Mouse (Mus musculus) bone marrow, adult 2 months (tissue): ENCODE results near the gene Gm49510.

ENCODE experiments used
- CTCF ChIP-seq: fragments of 200-500 bp; IDR thresholded peaks from 2 replicates; pipeline ENCODE4 v1.5.1; 2011; ENCODE audit warnings: low read length, control low read depth; ENCODE audit not compliant: control insufficient read depth, insufficient read depth
- POLR2A ChIP-seq: fragments of 200-500 bp; IDR thresholded peaks from 2 replicates; pipeline ENCODE4 v1.6.1; 2011; ENCODE audit warnings: low read depth, mild to moderate bottlenecking, control low read depth, low read length, borderline replicate concordance; ENCODE audit not compliant: control insufficient read depth

DNA sequence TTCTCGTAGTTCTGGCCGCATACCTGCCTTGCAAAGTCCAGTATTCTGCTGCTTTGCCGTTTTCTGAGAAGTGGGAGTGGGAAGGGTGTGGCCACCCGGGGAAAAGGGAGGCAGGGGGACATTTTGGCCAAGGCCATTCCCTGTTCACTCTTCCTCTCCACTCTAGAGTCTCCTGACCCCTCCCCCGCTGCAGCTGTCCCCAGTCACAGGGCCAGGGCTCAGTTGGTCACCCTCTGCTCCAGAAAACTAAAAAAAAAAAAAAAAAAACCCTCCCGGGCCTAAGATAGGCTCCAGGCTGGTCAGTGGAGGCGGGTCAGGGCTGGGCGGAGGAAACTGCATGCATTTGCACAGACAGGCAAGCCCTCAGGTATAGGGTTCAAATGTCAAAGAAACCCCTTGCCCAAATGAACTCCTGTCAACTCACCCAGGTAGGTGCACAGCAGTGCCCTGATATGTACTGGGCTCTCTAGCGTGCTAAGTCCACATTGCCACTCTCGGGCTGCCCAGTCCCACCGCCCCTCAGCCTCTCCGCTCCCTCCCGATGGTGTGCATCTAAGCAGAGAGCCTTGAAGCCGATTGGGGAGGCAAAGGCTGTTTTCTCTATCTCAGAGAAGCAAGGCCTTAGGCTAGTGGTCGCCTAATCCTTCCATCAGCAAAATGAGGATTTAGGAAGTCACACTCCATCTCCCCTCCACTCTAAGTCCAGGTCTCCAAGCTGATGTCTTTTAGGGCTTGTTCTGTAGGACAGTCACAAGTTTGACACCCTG lies 27.7 kb downstream of the Gm49510 start:
- no peak for TF ChIP-seq CTCF
- TF ChIP-seq POLR2A = no peak
